Mouse (Mus musculus) ovary, postnatal 14 days (tissue): ENCODE measurements around the gene Gm15023.
"Not testable (repeated sequence)": the region's sequence is repeated elsewhere in the genome, so short reads cannot be mapped to it uniquely, and the experiment has no call there.

Source experiments
- DNase-seq: peaks from one replicate; pipeline ENCODE4 v3.0.0; 2022; ENCODE audit warnings: low spot score

The Gm15023 gene

DNA sequence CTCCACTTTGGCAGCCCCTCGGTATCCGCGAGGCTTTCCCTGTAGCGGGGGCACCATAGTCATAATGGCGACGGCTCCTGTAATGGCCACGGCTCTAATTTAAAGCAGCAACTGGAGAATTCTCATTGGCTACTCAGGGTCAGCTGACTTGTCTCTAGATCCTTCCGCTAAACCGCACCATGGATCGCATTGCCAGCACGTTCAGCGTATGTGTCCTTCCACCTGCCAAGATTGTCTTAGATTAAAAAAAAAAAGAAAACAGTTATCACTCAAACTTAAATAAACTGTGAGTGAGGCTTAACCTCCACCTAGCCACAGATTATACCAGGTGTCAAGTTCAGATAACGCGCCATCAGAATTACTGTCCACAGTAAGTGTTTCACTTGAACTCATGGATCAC lies at the start of gene Gm15023:
Gene Gm15023, minus strand, starts transcription at position 101 of the 400 bp plus-strand sequence.
- DNase-seq = not testable (repeated sequence)

DNA sequence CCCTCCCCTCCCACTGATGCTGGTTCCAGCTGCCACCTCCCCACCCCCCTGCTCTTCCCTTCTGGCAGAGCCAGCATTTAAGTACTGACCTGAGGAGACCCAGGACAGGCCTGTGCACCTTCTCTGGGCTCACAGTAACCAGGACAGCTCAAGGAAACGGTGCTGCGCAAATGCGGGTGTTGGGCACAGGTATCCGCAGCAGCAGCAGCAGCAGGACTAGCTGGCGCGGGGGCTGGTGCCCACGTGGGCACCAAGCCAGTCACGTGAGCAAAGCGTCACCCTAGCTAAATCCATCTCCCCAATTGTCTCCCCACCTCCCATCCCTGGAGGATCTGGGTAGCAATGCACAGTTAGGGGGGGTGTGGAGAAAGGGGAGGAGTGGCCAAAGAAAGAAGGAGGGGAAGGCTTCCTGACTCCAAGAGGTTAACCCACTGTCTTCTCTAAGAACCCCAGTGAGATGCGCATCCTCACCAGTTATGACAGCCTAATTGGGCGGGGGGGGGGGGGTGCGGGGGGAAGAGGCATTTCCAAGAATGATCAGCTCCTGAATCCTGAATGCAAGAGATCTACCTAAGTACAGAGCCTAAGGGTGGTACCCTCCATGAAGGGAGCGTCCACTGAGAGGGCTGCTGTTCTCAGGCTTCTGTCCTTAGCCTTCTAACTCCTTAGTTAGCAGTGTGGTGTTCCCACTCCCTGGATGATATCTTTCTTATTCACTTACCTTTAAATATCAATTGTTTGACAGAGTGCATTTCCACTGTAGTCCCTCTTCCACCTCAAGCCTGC lies 33.2 kb upstream of the Gm15023 start, which contains the start of gene Tceal6:
Gene Tceal6, minus strand, starts transcription at position 252 of the 786 bp plus-strand sequence.
- no peak for DNase-seq

DNA sequence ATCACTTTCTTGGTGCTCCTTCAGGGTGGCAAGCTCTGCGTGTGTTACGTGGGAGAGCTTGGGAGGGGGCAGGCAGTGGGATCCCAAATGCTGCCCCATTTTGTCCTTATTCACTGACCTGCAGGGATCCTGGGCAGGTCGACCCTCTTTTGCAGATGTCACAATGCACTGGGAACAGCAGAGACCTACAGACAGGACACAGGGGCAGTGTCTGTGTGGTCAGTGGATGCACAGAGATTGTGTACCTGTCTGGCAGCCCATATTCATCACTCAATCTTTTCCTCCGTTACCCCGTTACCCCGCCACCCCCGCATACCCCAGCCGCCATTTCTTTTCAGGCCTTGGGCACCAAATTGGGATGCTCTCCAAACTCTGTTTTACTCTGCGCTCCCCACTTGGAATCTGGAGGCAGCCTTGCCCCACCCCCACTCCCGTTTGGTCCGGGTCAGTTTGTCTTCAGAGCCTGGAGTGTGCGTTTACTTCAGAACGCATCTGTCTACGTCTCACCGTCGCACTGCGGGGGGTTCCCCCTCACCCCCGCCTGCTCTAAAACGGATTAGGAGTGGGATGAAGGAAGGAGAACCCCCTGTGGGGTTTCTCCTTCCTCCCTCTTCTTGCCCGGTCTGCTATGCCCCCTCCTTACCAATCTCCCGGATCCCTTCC lies 32.5 kb upstream of the Gm15023 start:
- DNase-seq = not testable (repeated sequence)

DNA sequence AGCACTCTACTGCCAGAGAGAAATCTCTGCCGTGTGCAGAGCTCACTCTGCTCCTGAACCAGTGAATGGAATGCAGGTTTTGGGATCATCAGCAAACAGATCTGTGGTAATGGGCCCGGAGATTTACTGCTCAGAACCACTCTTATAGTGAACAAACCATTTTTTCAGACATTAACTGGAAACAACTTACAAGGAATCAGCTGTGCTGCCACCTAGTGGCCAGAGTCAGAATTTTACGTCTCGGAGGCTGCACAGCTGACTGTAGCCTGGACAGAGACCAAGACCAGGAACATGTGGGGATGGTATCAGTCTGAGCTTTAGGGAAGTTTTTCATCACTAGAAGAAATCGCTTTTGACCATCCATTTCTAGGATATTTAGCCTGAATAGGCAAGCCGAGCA lies 12.5 kb upstream of the Gm15023 start:
- DNase-seq = not testable (repeated sequence)

DNA sequence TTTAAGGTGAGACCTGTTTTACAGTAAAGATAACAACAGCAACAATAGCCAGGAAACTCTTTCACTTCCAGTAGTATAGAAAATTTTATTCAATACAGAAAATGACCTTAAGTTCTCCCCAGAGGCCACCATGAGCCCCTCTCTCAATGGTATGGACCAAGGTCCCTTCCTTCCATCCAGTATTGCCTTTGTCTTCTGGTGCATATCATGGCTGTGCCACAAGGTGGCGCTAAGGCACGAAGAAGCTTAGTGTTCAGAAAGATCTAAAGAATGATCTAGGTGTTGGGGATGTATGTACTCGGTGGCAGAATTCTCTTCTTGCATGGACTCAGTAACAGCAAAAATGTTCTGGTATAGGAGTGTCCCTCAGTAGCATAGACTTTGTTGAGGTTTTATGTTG lies 11.2 kb upstream of the Gm15023 start:
- DNase-seq = not testable (repeated sequence)
